Comparison of ENCODE assay signal across 27 mouse cellular contexts in genomic region chr12:79645656-79646055, GRCm38 (mm10).
DNase-seq lines count a peak whose midpoint lies in the region; ATAC-seq lines count a peak whose summit lies in the region.
"Had no signal": no experiment of that assay in that cellular context is flagged by ENCODE, and none has a peak within 500 bp of the region (broad histone marks: within the 10 kb centered on the region; RNA-seq: fewer than 3 reads in every experiment).

No protein-coding gene starts in this region.

- H3K4me1 ChIP-seq in intestine, embryonic 15.5 days (replicated peaks), result peaks cover 11% of the 10 kb centered on the region

- no peak for ATAC-seq in CD4-positive, CD25-positive, alpha-beta regulatory T cell, adult 4 months
- no peak for ATAC-seq in intestine, embryonic 15.5 days
- ATAC-seq: forebrain, postnatal 0 days; liver, embryonic 12.5 days had no signal

- H3K4me2 ChIP-seq in intestine, embryonic 15.5 days (replicated peaks), result no peak overlapping the region
- H3K4me2 ChIP-seq: heart, embryonic 13.5 days; hindbrain, embryonic 14.5 days; limb, embryonic 12.5 days; liver, embryonic 12.5 days; midbrain, embryonic 11.5 days had no signal

- H3K9me3 ChIP-seq in intestine, embryonic 15.5 days, result no peaks in the 10 kb centered on the region
- H3K9me3 ChIP-seq: embryonic facial prominence, embryonic 10.5 days; forebrain, embryonic 10.5 days; heart, embryonic 13.5 days; limb, embryonic 12.5 days; liver, embryonic 12.5 days had no signal

- H3K36me3 ChIP-seq in intestine, embryonic 15.5 days, result no peaks in the 10 kb centered on the region
- H3K36me3 ChIP-seq: embryonic facial prominence, embryonic 10.5 days; forebrain, embryonic 10.5 days; heart, embryonic 13.5 days; limb, embryonic 12.5 days; liver, embryonic 12.5 days had no signal

- H3K4me3 ChIP-seq in intestine, embryonic 15.5 days (replicated peaks), result no peak overlapping the region
- H3K4me3 ChIP-seq: embryonic facial prominence, embryonic 10.5 days; forebrain, embryonic 10.5 days; heart, adult 2 months; heart, embryonic 13.5 days; layer of hippocampus, adult 2 months; limb, embryonic 12.5 days; liver, embryonic 12.5 days had no signal

- peak; percentile 53 for DNase-seq in CD4-positive, CD25-positive, alpha-beta regulatory T cell, adult 2 months (ENCODE audit: low read depth, low spot score)
- peak; percentile 17 for DNase-seq in 416B (ENCODE audit: low read depth)
- peak; percentile 40 for DNase-seq in brain, adult 2 months (ENCODE audit: low read depth, low spot score)
- peak; percentile 61 to 73 for DNase-seq in cerebellum, postnatal 14 days
- no peak for DNase-seq in layer of hippocampus, postnatal 25 days (ENCODE audit: extremely low spot score in 1 of 2, low spot score in 1 of 2)
- DNase-seq in frontal cortex, postnatal 14 days (ENCODE audit: low spot score in 2 of 2), result no peak
- DNase-seq: adrenal gland, postnatal 36 days; forebrain, postnatal 0 days; gastrocnemius, postnatal 25 days; heart, adult 2 months; heart, postnatal 14 days; kidney, adult 8-10 months; kidney, postnatal 10 days; layer of hippocampus, postnatal 36 days; lung, adult 18-20 months; lung, postnatal 10 days; thymus, postnatal 25 days had no signal

- 68% methylated on average over 4 of the region's 4 CpGs for WGBS in intestine, embryonic 15.5 days

- H3K9ac ChIP-seq in intestine, embryonic 15.5 days, result no peak overlapping the region
- H3K9ac ChIP-seq: forebrain, postnatal 0 days; heart, embryonic 13.5 days; hindbrain, embryonic 14.5 days; limb, embryonic 12.5 days; liver, embryonic 12.5 days had no signal

- H3K27me3 ChIP-seq in intestine, embryonic 15.5 days (replicated peaks), result no peaks in the 10 kb centered on the region
- H3K27me3 ChIP-seq: heart, embryonic 13.5 days; limb, embryonic 12.5 days; liver, embryonic 12.5 days had no signal

- H3K27ac ChIP-seq in intestine, embryonic 15.5 days, result no peak overlapping the region
- H3K27ac ChIP-seq: embryonic facial prominence, embryonic 10.5 days; heart, adult 2 months; heart, embryonic 13.5 days; hindbrain, embryonic 14.5 days; layer of hippocampus, adult 2 months; limb, embryonic 12.5 days; liver, embryonic 12.5 days had no signal

Comparison
In these comparisons a context has a peak if more than half of its experiments do, and no peak if none do; other contexts are left out.
1. DNase-seq: peak in CD4-positive, CD25-positive, alpha-beta regulatory T cell, adult 2 months (single experiment), 416B (single experiment), brain, adult 2 months (single experiment) and cerebellum, postnatal 14 days (2 of 2); none in layer of hippocampus, postnatal 25 days (0 of 2) and frontal cortex, postnatal 14 days (0 of 2).